Mouse (Mus musculus) layer of hippocampus, adult 18-20 months (tissue): ENCODE data around the gene Hsd17b14. TPM values are rescaled to one million over a fixed set of nuclear protein-coding genes. Genes with fewer than 3 reads are reported as not detected.

ENCODE experiments used
- DNase-seq, 2 experiments: peaks; one replicate each; pipeline ENCODE4 v3.0.0; 2022; ENCODE audit warnings: low spot score in 2 of 2
- total RNA-seq, 2 experiments: library from RNA; stranded (reverse); gene quantifications; 2 replicates each; pipeline ENCODE4 v1.2.3; 2021

The Hsd17b14 gene
- total RNA-seq, 2 experiments from 2014 or later: not detected

DNA sequence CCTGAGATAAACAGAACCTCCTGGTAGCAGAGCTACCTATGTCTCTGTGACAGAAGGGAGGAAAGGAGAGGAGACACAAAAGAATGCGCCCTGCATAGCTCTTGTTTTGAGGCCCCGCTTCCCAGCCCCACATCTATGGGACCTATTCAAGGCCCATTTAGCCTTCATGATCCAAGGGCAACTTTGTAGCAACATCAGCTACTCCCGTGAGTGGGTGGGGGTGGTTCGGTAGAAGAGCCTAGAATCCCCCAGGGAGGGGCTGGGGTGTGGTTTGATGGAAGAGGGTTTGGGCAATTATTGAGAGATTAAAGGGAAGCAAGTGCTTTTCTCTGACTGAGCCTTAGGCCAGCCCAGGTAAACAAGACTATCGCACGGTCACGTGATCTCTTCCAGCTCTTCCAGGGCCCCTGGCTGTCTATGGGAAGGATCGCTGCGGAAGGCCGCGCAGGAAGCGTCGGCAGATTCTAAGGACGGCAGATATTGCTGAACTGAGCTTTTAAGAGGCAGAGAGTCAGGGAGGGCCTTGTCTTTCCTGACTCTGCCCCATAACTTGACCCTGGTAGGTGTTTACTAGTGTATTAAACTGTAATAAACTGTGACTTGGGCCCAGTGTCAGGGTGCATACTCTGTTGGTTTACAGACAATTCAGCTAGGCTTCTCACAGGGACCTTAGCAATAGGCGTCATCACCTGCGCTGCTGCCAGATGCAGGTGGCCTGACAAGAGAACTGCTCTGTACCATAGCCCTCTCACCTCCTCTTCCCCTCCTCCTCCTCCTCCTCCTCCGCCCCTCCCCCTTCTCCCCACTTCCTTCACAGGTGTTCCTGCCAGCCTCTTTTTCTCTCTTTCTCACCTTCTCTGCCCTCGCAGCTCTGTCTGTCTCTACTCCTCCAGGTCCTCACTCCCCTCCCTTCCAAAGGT lies 44.5 kb downstream of the Hsd17b14 start:
- DNase-seq: no peak

DNA sequence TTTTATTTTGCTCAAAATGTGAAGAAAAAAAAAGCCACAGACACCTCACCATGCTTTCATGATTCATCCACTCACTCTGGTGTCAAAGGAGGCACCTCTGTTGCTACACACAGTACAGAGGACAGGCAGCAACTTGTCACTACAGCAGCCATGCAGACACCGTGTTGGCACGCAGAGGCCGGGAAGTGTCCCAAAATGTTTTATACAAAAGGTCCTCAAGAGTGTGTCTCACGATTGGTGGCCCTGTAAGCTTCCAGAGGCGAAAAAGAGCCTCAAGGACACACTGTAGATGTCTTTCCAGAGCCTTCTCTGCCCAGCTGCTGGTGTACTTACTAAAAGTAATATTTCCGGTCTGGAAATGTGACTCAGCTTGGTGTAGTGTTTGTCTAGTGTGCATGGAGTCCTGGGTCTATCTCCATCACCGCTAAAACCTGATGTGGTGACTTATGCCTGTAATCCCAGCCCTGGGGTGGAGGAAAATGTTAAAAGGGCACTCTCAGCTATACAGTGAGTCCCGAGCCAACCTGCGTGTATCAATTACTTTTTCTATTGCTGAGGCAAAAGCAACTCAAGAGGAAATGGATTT lies 51.1 kb downstream of the Hsd17b14 start:
- no peak for DNase-seq

GRCm38 (mm10) chr7:45609511-45609910 lies 54.8 kb downstream of the Hsd17b14 start:
- no peak for DNase-seq

- no peak for DNase-seq
Measured at GRCm38 (mm10) chr7:45616277-45616676, 61.6 kb downstream of the Hsd17b14 start.

GRCm38 (mm10) chr7:45617042-45617695 lies 62.5 kb downstream of the Hsd17b14 start, which contains the start of gene Fut1:
Fut1 (plus strand) TSS chr7:45617289.
- DNase-seq: no peak

Other genes with a start within 250 kb of the Hsd17b14 start
- 10 to 100 TPM in 1 of 2 experiments, 1 to 10 TPM in 1; 9.7 to 16.2 TPM for gene Trpm4, start 221.1 kb upstream of the Hsd17b14 start, total RNA-seq
- under 1 TPM; 0.17 to 0.18 TPM for gene Hrc, start 219.6 kb upstream of the Hsd17b14 start, total RNA-seq
- gene Ppfia3, start 187.9 kb upstream of the Hsd17b14 start, total RNA-seq: 100 to 1,000 TPM; 132 to 139 TPM
- gene Lin7b, start 184.3 kb upstream of the Hsd17b14 start, total RNA-seq: 100 to 1,000 TPM; 134 to 144 TPM
- 100 to 1,000 TPM; 364 to 405 TPM for gene Snrnp70, start 159.2 kb upstream of the Hsd17b14 start, total RNA-seq
- gene Kcna7, start 149.2 kb upstream of the Hsd17b14 start, total RNA-seq: not detected
- gene Ntf5, start 141.2 kb upstream of the Hsd17b14 start, total RNA-seq: not detected
- gene Lhb, start 134.1 kb upstream of the Hsd17b14 start, total RNA-seq: under 1 TPM in 1 of 2 experiments, not detected in 1; 0.50 TPM
- gene Gys1, start 120.0 kb upstream of the Hsd17b14 start, total RNA-seq: 10 to 100 TPM; 13.5 to 15.4 TPM
- gene Ruvbl2, start 116.8 kb upstream of the Hsd17b14 start, total RNA-seq: 10 to 100 TPM; 34.6 to 37.7 TPM
- 100 to 1,000 TPM; 230 to 234 TPM for gene Ftl1, start 95.0 kb upstream of the Hsd17b14 start, total RNA-seq
- 10 to 100 TPM; 68.5 to 68.9 TPM for gene Bax, start 88.0 kb upstream of the Hsd17b14 start, total RNA-seq
- gene Tulp2, start 73.0 kb upstream of the Hsd17b14 start, total RNA-seq: under 1 TPM in 1 of 2 experiments, not detected in 1; 0.20 TPM
- 1 to 10 TPM in 1 of 2 experiments, under 1 TPM in 1; 0.91 to 1.2 TPM for gene Gm45808, start 68.1 kb upstream of the Hsd17b14 start, total RNA-seq
- 1 to 10 TPM; 5.3 to 5.7 TPM for gene Dhdh, start 66.1 kb upstream of the Hsd17b14 start, total RNA-seq
- 100 to 1,000 TPM; 109 to 110 TPM for gene Nucb1, start 44.5 kb upstream of the Hsd17b14 start, total RNA-seq
- gene Ppp1r15a, start 28.6 kb upstream of the Hsd17b14 start, total RNA-seq: 10 to 100 TPM; 22.1 to 23.3 TPM
- gene Plekha4, start 28.6 kb upstream of the Hsd17b14 start, total RNA-seq: under 1 TPM; 0.64 to 0.71 TPM
- 10 to 100 TPM; 23.3 to 26.0 TPM for gene Bcat2, start 15.3 kb downstream of the Hsd17b14 start, total RNA-seq
- gene Fgf21, start 60.6 kb downstream of the Hsd17b14 start, total RNA-seq: not detected
- under 1 TPM in 1 of 2 experiments, not detected in 1; 0.18 TPM for gene Fut1, start 62.4 kb downstream of the Hsd17b14 start, total RNA-seq
- gene Izumo1, start 66.9 kb downstream of the Hsd17b14 start, total RNA-seq: not detected
- 1 to 10 TPM; 6.0 to 6.3 TPM for gene Rasip1, start 72.6 kb downstream of the Hsd17b14 start, total RNA-seq
- gene Mamstr, start 85.1 kb downstream of the Hsd17b14 start, total RNA-seq: 1 to 10 TPM; 1.1 to 2.3 TPM
- under 1 TPM in 1 of 2 experiments, not detected in 1; 0.12 TPM for gene Fut2, start 111.5 kb downstream of the Hsd17b14 start, total RNA-seq
- gene Ntn5, start 129.1 kb downstream of the Hsd17b14 start, total RNA-seq: 10 to 100 TPM in 1 of 2 experiments, 1 to 10 TPM in 1; 6.8 to 13.4 TPM
- 1 to 10 TPM; 2.5 to 3.5 TPM for gene Sec1, start 139.5 kb downstream of the Hsd17b14 start, total RNA-seq
- gene Car11, start 144.9 kb downstream of the Hsd17b14 start, total RNA-seq: 100 to 1,000 TPM; 182 TPM
- gene Dbp, start 150.2 kb downstream of the Hsd17b14 start, total RNA-seq: 10 to 100 TPM; 47.6 to 50.2 TPM
- gene Rpl18, start 160.6 kb downstream of the Hsd17b14 start, total RNA-seq: 100 to 1,000 TPM; 359 to 364 TPM
- 10 to 100 TPM; 35.8 to 37.2 TPM for gene Sphk2, start 163.1 kb downstream of the Hsd17b14 start, total RNA-seq
- gene Fam83e, start 166.3 kb downstream of the Hsd17b14 start, total RNA-seq: under 1 TPM; 0.25 to 0.27 TPM
- gene Spaca4, start 170.9 kb downstream of the Hsd17b14 start, total RNA-seq: not detected
- 100 to 1,000 TPM; 274 to 289 TPM for gene Lmtk3, start 228.8 kb downstream of the Hsd17b14 start, total RNA-seq
- 1 to 10 TPM; 8.1 to 8.9 TPM for gene Sult2b1, start 229.8 kb downstream of the Hsd17b14 start, total RNA-seq